Mouse (Mus musculus): ENCODE results near the gene Pyroxd1. TPM values are rescaled to one million over a fixed set of nuclear protein-coding genes. Genes with fewer than 3 reads are reported as not detected.

Gene Pyroxd1
- total and polyA plus RNA-seq, 3 experiments = 6.5 to 7.5 TPM; not detected in 1

DNA sequence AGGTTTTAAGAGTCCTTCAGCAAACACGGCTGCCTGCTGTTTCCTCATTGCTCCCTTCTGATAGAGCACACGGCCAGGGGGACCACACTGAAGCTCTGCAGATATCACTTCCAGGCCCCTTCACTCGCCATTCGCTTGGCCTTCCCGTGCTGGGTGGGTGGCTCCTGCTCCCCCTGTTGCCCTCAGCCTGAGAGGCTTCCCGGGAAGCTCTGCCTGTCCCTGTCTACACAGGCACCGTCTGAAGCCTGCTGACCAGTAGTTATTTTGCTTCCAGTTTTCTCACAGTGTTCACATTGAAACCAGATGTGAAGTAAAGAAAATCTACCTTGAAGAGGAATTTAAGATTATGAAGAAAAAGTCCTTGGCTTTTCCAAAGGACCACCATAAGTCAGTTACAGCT, 11.7 kb downstream of the Pyroxd1 start:
- TF ChIP-seq TAL1 (IDR thresholded peaks at IDR 0.05; ENCODE audit: low read length) (no peak), E2F4 (IDR thresholded peaks at IDR 0.05; ENCODE audit: borderline replicate concordance, low read depth, low read length) (no peak), MYB (IDR thresholded peaks at IDR 0.05; ENCODE audit: low read depth, low read length) (no peak), USF2 (IDR thresholded peaks at IDR 0.05; ENCODE audit: borderline replicate concordance in 1 of 2, insufficient read depth in 1 of 2, low read depth in 1 of 2, low read length in 2 of 2) (no peak), TCF12 (IDR thresholded peaks at IDR 0.05; ENCODE audit: low read depth, low read length) (no peak), ZKSCAN1 (IDR thresholded peaks at IDR 0.05; ENCODE audit: low read depth, low read length) (no peak), POLR2AphosphoS5 (IDR thresholded peaks at IDR 0.05; ENCODE audit: borderline replicate concordance, low read depth, low read length) (no peak), POLR2A (IDR thresholded peaks at IDR 0.05; ENCODE audit: control insufficient read depth in 1 of 2, insufficient read depth in 1 of 2, low read depth in 1 of 2, low read length in 2 of 2, poor library complexity in 1 of 2) (no peak), ZNF384 (IDR thresholded peaks at IDR 0.05; ENCODE audit: low read depth, low read length) (no peak), TBP (IDR thresholded peaks at IDR 0.05; ENCODE audit: low read depth, low read length) (no peak), HCFC1 (IDR thresholded peaks at IDR 0.05; ENCODE audit: low read depth, low read length) (no peak), CHD1 (IDR thresholded peaks at IDR 0.05; ENCODE audit: low read depth, low read length) (no peak)
- Histone ChIP-seq H3K9ac (ENCODE audit: control insufficient read depth, low read depth, low read length, poor library complexity, severe bottlenecking) (no peak overlapping the region), H3K36me3 (ENCODE audit: control insufficient read depth in 1 of 2, insufficient read depth in 2 of 2, low read length in 2 of 2) (peaks cover 0 to 2% of the 10 kb centered on the region in 2 experiments; a peak in 2 of 4 replicates), H3K27ac (ENCODE audit: control insufficient read depth, low read depth, low read length) (no peak overlapping the region), H3K4me3 (ENCODE audit: control insufficient read depth in 1 of 2, insufficient read depth in 1 of 2, low read depth in 2 of 2, low read length in 2 of 2) (no peak overlapping the region), H3K79me2 (ENCODE audit: control insufficient read depth, insufficient read depth, low read length, poor library complexity) (no peaks in the 10 kb centered on the region), H3K4me1 (ENCODE audit: control insufficient read depth in 1 of 2, insufficient read depth in 2 of 2, low read length in 2 of 2) (no peaks in the 10 kb centered on the region), H3K9me3 (replicated peaks; ENCODE audit: insufficient read depth, low read length) (no peaks in the 10 kb centered on the region), H3K27me3 (ENCODE audit: control insufficient read depth in 1 of 2, insufficient read depth in 2 of 2, low read length in 2 of 2) (no peaks in the 10 kb centered on the region)
- no peak for DNase-seq (ENCODE audit: low read depth, low spot score)

- H3K4me3 ChIP-seq (ENCODE audit: control insufficient read depth in 1 of 2, insufficient read depth in 1 of 2, low read depth in 2 of 2, low read length in 2 of 2) = no peak overlapping the region
- H3K9ac ChIP-seq (ENCODE audit: control insufficient read depth, low read depth, low read length, poor library complexity, severe bottlenecking) = no peak overlapping the region
- no peaks in the 10 kb centered on the region for H3K79me2 ChIP-seq (ENCODE audit: control insufficient read depth, insufficient read depth, low read length, poor library complexity)
- H3K27ac ChIP-seq (ENCODE audit: control insufficient read depth, low read depth, low read length) = no peak overlapping the region
- no peak for DNase-seq (ENCODE audit: low read depth, low spot score)
- H3K27me3 ChIP-seq (ENCODE audit: control insufficient read depth in 1 of 2, insufficient read depth in 2 of 2, low read length in 2 of 2) = no peaks in the 10 kb centered on the region
- H3K4me1 ChIP-seq (ENCODE audit: control insufficient read depth in 1 of 2, insufficient read depth in 2 of 2, low read length in 2 of 2) = no peaks in the 10 kb centered on the region
- TF ChIP-seq MXI1 (IDR thresholded peaks at IDR 0.05; ENCODE audit: low read depth, low read length) = no peak
- TF ChIP-seq GATA1 (IDR thresholded peaks at IDR 0.05; ENCODE audit: low read depth, low read length) = no peak
- no peak for TF ChIP-seq SIN3A (IDR thresholded peaks at IDR 0.05; ENCODE audit: low read length)
- TF ChIP-seq MYC (IDR thresholded peaks at IDR 0.05; ENCODE audit: low read depth, low read length) = no peak
- no peak for TF ChIP-seq NELFE (IDR thresholded peaks at IDR 0.05; ENCODE audit: low read depth, low read length)
- TF ChIP-seq TCF12 (IDR thresholded peaks at IDR 0.05; ENCODE audit: low read depth, low read length) = no peak
- TF ChIP-seq UBTF (IDR thresholded peaks at IDR 0.05; ENCODE audit: borderline replicate concordance, insufficient read depth, low read depth, low read length) = no peak
- no peak for TF ChIP-seq SMC3 (IDR thresholded peaks at IDR 0.05; ENCODE audit: low read depth, low read length)
- TF ChIP-seq ZMIZ1 (IDR thresholded peaks at IDR 0.05; ENCODE audit: low read depth, low read length) = no peak
- TF ChIP-seq GABPA (IDR thresholded peaks at IDR 0.05; ENCODE audit: low read depth, low read length) = no peak
- no peak for TF ChIP-seq CHD2 (IDR thresholded peaks at IDR 0.05; ENCODE audit: low read length)
- no peak for TF ChIP-seq E2F4 (IDR thresholded peaks at IDR 0.05; ENCODE audit: borderline replicate concordance, low read depth, low read length)
- no peak for TF ChIP-seq USF1 (IDR thresholded peaks at IDR 0.05; ENCODE audit: low read depth, low read length)
- no peak for TF ChIP-seq NRF1 (IDR thresholded peaks at IDR 0.05; ENCODE audit: insufficient read depth, low read depth, low read length, poor library complexity, severe bottlenecking)
- no peak for TF ChIP-seq RCOR1 (IDR thresholded peaks at IDR 0.05; ENCODE audit: low read depth, low read length)
- no peak for TF ChIP-seq RAD21 (IDR thresholded peaks at IDR 0.05; ENCODE audit: low read depth, low read length)
- TF ChIP-seq MAFK (IDR thresholded peaks at IDR 0.05; ENCODE audit: borderline replicate concordance, low read depth, low read length) = no peak
- TF ChIP-seq JUND (IDR thresholded peaks at IDR 0.05; ENCODE audit: low read depth, low read length) = no peak
- no peak for TF ChIP-seq CTCF (IDR thresholded peaks at IDR 0.05 in 2 of 3, conservative IDR thresholded peaks at IDR 0.05 in 1 of 3; ENCODE audit: control insufficient read depth in 1 of 3, insufficient read depth in 1 of 3, low read depth in 2 of 3, low read length in 3 of 3, poor library complexity in 1 of 3, severe bottlenecking in 1 of 3)
- peaks cover 0 to 19% of the 10 kb centered on the region in 2 experiments; a peak in 2 of 4 replicates for H3K36me3 ChIP-seq (ENCODE audit: control insufficient read depth in 1 of 2, insufficient read depth in 2 of 2, low read length in 2 of 2)
- no peaks in the 10 kb centered on the region for H3K9me3 ChIP-seq (replicated peaks; ENCODE audit: insufficient read depth, low read length)
Observed at GRCm38 (mm10) chr6:142362036-142362435, 16.6 kb downstream of the Pyroxd1 start.

Measured in MEL (cell line).